Mouse (Mus musculus): ENCODE measurements around the gene Saa1. TPM values are rescaled to one million over a fixed set of nuclear protein-coding genes. Genes with fewer than 3 reads are reported as not detected.
"Not testable (repeated sequence)": the region's sequence is repeated elsewhere in the genome, so short reads cannot be mapped to it uniquely, and the experiment has no call there.

Gene Saa1
- polyA plus RNA-seq, 1 experiment from 2014 or later: not detected

DNA sequence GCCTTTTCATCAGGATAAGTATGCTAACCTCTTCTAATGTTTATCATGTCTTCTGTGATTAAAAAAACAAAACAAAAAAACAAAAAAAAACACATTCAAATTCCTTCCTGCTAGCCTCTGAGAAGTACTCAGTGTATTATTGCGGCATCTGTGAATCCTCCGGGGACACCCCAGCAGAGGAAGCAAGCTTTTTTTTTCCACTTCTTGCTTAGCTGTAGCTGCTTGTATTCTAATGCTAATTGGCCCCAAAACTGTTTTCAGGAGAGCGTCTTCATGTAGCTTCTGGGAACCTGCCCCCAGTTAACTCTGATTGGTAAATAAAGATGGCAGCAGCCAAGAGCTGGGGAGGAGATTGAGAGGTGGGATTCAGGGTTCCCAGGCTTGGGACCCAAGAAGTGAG, 5.7 kb upstream of the Saa1 start:
- Histone ChIP-seq H3K9ac (replicated peaks; ENCODE audit: low read length) (no peak overlapping the region), H3K36me3 (ENCODE audit: control insufficient read depth, insufficient read depth, low read length) (no peaks in the 10 kb centered on the region), H3K27me3 (ENCODE audit: control insufficient read depth, insufficient read depth, low read length) (no peaks in the 10 kb centered on the region), H3K4me2 (ENCODE audit: low read length) (no peak overlapping the region), H3K4me1 (ENCODE audit: control insufficient read depth, insufficient read depth, low read length) (no peaks in the 10 kb centered on the region), H3K9me3 (ENCODE audit: control insufficient read depth, low read length) (no peaks in the 10 kb centered on the region), H3K27ac (replicated peaks; ENCODE audit: low read depth, low read length) (no peak overlapping the region), H3K4me3 (replicated peaks; ENCODE audit: low read depth, low read length) (no peak overlapping the region)
- ATAC-seq (ENCODE audit: low FRiP score, low TSS enrichment): no peak
- 24% methylated on average over 3 of the region's 3 CpGs for WGBS
- peak; percentile 8 for DNase-seq

DNA sequence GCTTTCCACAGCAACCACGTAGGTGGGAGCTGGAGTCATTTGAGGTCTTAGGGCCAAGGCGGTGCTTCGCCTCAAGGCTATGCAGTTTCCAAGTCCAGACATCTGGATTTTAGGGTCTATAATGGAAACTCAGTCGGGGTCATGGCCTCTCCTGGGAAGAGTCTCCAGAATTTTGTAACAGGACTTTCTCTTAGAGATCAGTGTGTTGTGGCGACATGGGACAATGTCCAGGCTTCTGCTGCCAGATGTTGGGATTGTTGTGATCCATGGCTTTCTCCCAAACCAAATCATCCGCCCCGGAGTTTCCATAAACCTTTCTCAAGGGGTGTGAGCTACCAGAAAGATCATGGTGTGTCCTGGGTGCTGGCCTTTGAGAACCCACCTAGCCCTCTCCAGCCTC, 3.6 kb upstream of the Saa1 start:
- Histone ChIP-seq H3K27ac (replicated peaks; ENCODE audit: low read depth, low read length) (no peak overlapping the region), H3K9me3 (ENCODE audit: control insufficient read depth, low read length) (no peaks in the 10 kb centered on the region), H3K4me1 (ENCODE audit: control insufficient read depth, insufficient read depth, low read length) (no peaks in the 10 kb centered on the region), H3K36me3 (ENCODE audit: control insufficient read depth, insufficient read depth, low read length) (no peaks in the 10 kb centered on the region), H3K4me3 (replicated peaks; ENCODE audit: low read depth, low read length) (no peak overlapping the region), H3K27me3 (ENCODE audit: control insufficient read depth, insufficient read depth, low read length) (no peaks in the 10 kb centered on the region), H3K4me2 (ENCODE audit: low read length) (no peak overlapping the region), H3K9ac (replicated peaks; ENCODE audit: low read length) (no peak overlapping the region)
- no peak for ATAC-seq (ENCODE audit: low FRiP score, low TSS enrichment)
- WGBS: 95% methylated on average over 7 of the region's 7 CpGs
- DNase-seq: no peak

DNA sequence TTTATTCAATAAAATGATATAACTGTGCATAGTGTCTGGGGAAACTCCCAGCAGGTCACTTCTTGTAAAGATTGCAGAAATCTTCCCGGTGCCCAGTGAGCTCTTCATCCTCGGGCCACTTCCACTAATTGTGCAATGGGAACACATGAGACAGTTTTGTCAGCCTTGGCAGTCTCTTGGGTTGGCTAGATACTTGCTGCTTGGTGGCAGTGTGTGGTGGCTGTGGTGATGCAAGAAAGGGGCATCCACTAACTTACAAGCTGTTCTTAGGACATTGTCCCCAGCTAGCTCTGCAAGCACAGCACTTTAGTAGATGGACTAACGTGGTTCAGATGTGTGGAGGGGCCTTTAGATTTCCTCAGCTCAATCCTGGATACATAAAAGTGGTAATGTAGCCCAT, 3.0 kb upstream of the Saa1 start:
- no peaks in the 10 kb centered on the region for H3K27me3 ChIP-seq (ENCODE audit: control insufficient read depth, insufficient read depth, low read length)
- H3K4me2 ChIP-seq (ENCODE audit: low read length): no peak overlapping the region
- WGBS: 87% methylated on average over 3 of the region's 3 CpGs
- no peak overlapping the region for H3K9ac ChIP-seq (replicated peaks; ENCODE audit: low read length)
- H3K4me3 ChIP-seq (replicated peaks; ENCODE audit: low read depth, low read length): no peak overlapping the region
- DNase-seq: no peak
- H3K9me3 ChIP-seq (ENCODE audit: control insufficient read depth, low read length): no peaks in the 10 kb centered on the region
- no peaks in the 10 kb centered on the region for H3K36me3 ChIP-seq (ENCODE audit: control insufficient read depth, insufficient read depth, low read length)
- no peak overlapping the region for H3K27ac ChIP-seq (replicated peaks; ENCODE audit: low read depth, low read length)
- no peak for ATAC-seq (ENCODE audit: low FRiP score, low TSS enrichment)
- no peaks in the 10 kb centered on the region for H3K4me1 ChIP-seq (ENCODE audit: control insufficient read depth, insufficient read depth, low read length)

DNA sequence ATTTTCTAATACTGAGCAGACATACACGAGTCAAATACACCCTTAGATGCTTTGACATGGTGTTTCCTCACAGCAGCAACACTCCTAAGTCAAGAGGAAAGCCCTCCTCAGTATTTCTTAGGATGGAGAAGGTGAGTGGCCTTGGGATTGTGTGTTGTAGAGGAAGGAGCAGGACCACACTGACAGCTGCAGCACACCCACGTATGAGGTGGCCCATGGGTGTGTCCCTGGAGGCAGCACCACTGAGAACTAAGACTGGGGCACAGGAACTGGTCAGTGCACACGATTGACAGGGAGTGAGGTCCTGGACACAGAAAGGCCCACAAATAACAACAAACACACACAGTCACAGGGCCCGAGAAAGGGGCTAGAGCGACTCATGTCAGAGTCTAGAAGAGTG, 2.7 kb downstream of the Saa1 start:
- 76% methylated on average over 5 of the region's 5 CpGs for WGBS
- H3K4me1 ChIP-seq (ENCODE audit: control insufficient read depth, insufficient read depth, low read length); ATAC-seq (ENCODE audit: low FRiP score, low TSS enrichment): not testable (repeated sequence)

DNA sequence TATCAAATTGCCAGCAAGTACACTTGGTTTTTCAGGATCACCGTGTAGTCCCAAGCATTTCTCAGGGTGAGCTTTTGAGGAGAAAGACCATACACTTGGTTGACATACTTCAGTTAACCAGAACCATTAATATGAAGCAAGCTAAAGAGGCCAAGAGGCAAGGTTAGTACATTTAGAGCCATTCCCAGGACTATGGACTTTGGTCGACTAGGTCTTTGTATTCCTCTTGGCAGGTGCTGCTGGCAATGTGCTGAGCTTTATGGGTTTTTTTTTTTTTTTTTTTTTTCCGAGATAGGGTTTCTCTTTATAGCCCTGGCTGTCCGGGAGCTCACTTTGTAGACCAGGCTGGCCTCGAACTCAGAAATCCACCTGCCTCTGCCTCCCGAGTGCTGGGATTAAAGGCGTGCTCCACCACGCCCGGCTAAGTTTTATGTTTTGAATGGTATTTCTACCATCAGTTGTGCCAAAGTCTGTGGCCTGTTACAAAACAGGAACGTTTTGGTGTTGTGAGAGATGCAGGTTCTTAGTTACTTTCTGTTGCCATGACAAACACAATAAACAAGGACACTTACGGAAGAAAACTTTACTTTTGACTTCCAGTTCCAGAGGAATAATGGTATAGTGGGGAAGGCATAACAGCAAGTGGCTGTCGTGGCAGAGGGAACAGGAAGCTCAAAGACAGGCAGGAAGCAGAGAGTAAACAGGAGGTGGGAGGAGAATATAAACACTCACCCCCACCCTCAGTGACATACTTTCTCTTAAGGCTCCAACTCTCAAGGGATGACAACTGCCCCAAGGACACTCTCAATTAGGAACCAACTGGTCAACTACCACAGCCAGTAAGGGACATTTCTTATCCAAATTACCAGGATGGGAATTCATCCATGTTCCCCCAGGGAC, 4.0 kb downstream of the Saa1 start:
- H3K9me3 ChIP-seq (ENCODE audit: control insufficient read depth, low read length): no peaks in the 10 kb centered on the region
- H3K9ac ChIP-seq (replicated peaks; ENCODE audit: low read length): no peak overlapping the region
- no peak for DNase-seq
- H3K4me3 ChIP-seq (replicated peaks; ENCODE audit: low read depth, low read length): no peak overlapping the region
- no peak overlapping the region for H3K4me2 ChIP-seq (ENCODE audit: low read length)
- H3K4me1 ChIP-seq (ENCODE audit: control insufficient read depth, insufficient read depth, low read length): no peaks in the 10 kb centered on the region
- no peak overlapping the region for H3K27ac ChIP-seq (replicated peaks; ENCODE audit: low read depth, low read length)
- no peaks in the 10 kb centered on the region for H3K36me3 ChIP-seq (ENCODE audit: control insufficient read depth, insufficient read depth, low read length)
- 86% methylated on average over 12 of the region's 12 CpGs for WGBS
- no peaks in the 10 kb centered on the region for H3K27me3 ChIP-seq (ENCODE audit: control insufficient read depth, insufficient read depth, low read length)
- no peak for ATAC-seq (ENCODE audit: low FRiP score, low TSS enrichment)

More for the DNA sequence above, 2.7 kb downstream of the Saa1 start:
- not testable (repeated sequence) for H3K27me3 ChIP-seq (ENCODE audit: control insufficient read depth, insufficient read depth, low read length); H3K9ac ChIP-seq (replicated peaks; ENCODE audit: low read length); DNase-seq; H3K4me2 ChIP-seq (ENCODE audit: low read length); H3K4me3 ChIP-seq (replicated peaks; ENCODE audit: low read depth, low read length); H3K27ac ChIP-seq (replicated peaks; ENCODE audit: low read depth, low read length); H3K36me3 ChIP-seq (ENCODE audit: control insufficient read depth, insufficient read depth, low read length); H3K9me3 ChIP-seq (ENCODE audit: control insufficient read depth, low read length)

DNA sequence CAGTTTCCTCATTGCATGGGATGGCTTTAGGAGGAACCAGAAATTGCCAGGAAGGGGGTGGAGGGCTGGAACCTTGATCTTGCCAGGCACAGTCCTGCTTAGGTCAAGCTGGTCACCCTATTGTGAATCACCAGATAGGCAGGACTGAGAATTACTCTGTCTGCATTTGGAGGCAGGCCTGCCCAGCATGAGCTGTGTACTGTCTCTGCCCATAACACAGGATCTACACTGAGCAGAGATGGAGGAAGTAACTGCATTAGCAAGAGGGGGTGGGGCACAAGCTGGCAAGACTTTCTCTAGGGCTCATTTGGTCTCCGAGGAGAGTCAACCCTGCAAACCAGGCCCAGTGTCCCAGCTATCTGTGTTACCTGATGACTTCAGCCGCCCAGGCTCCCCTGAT, 7.8 kb downstream of the Saa1 start:
- Histone ChIP-seq H3K4me2 (ENCODE audit: low read length) (no peak overlapping the region), H3K27me3 (ENCODE audit: control insufficient read depth, insufficient read depth, low read length) (no peaks in the 10 kb centered on the region), H3K27ac (replicated peaks; ENCODE audit: low read depth, low read length) (no peak overlapping the region), H3K36me3 (ENCODE audit: control insufficient read depth, insufficient read depth, low read length) (no peaks in the 10 kb centered on the region), H3K4me1 (ENCODE audit: control insufficient read depth, insufficient read depth, low read length) (no peaks in the 10 kb centered on the region), H3K9ac (replicated peaks; ENCODE audit: low read length) (no peak overlapping the region), H3K9me3 (ENCODE audit: control insufficient read depth, low read length) (no peaks in the 10 kb centered on the region), H3K4me3 (replicated peaks; ENCODE audit: low read depth, low read length) (no peak overlapping the region)
- DNase-seq (no peak), ATAC-seq (ENCODE audit: low FRiP score, low TSS enrichment) (no peak)
- WGBS: 80% methylated on average over 2 of the region's 2 CpGs

DNA sequence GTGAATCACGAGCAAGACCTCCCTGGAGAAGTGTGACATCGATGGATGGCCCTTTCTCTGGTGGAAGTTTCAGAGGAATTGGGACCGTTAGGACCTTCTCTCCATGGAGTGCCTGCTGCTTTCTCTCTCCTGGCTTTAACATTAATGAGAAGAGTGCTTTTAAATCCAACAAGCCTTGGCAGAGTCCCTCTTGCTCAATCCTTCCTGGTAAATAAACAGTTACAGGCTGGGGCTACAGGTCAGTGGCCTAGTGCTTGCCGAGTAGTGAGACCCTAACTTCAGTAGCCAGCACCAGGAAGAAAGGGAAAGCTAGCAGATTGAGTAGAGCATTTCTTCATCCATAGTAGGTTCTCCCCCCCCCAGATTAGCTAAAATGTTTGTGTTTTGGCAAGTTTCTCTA, 10.3 kb downstream of the Saa1 start, which contains the start of gene Saa4:
Gene Saa4 (minus strand): TSS at position 146 of the 400 bp plus-strand sequence.
- no peak within 1 kb of the TSS for H3K9ac ChIP-seq (replicated peaks; ENCODE audit: low read length)
- H3K36me3 ChIP-seq (ENCODE audit: control insufficient read depth, insufficient read depth, low read length): no peaks in the 10 kb centered on the region
- no peak for ATAC-seq (ENCODE audit: low FRiP score, low TSS enrichment)
- no peak within 1 kb of the TSS for H3K4me2 ChIP-seq (ENCODE audit: low read length)
- no peaks in the 10 kb centered on the region for H3K9me3 ChIP-seq (ENCODE audit: control insufficient read depth, low read length)
- WGBS: 91% methylated on average over 4 of the region's 4 CpGs
- no peaks in the 10 kb centered on the region for H3K4me1 ChIP-seq (ENCODE audit: control insufficient read depth, insufficient read depth, low read length)
- no peak for DNase-seq
- no peak within 1 kb of the TSS for H3K4me3 ChIP-seq (replicated peaks; ENCODE audit: low read depth, low read length)
- H3K27me3 ChIP-seq (ENCODE audit: control insufficient read depth, insufficient read depth, low read length): no peaks in the 10 kb centered on the region
- no peak within 1 kb of the TSS for H3K27ac ChIP-seq (replicated peaks; ENCODE audit: low read depth, low read length)

DNA sequence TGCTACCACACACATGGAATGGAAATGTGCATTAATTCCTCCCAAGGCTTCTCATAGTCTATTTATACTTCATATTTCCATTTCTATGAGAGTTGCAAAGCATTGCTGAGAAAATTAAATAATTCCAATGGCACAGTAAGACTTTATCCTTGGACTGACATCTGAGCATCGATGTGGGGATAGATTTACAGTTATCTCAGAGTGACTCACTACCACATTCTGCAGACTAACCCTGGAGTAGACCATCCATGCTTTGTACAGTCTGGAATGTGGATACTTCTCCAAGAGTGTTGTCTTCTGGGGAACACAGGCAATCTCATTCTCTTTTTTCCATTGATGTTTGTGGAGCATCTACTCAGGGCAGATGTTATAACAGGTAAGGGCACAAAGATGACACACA, 15.2 kb downstream of the Saa1 start:
- Histone ChIP-seq H3K9me3 (ENCODE audit: control insufficient read depth, low read length) (no peaks in the 10 kb centered on the region), H3K27ac (replicated peaks; ENCODE audit: low read depth, low read length) (no peak overlapping the region), H3K4me2 (ENCODE audit: low read length) (no peak overlapping the region), H3K27me3 (ENCODE audit: control insufficient read depth, insufficient read depth, low read length) (no peaks in the 10 kb centered on the region), H3K9ac (replicated peaks; ENCODE audit: low read length) (no peak overlapping the region), H3K36me3 (ENCODE audit: control insufficient read depth, insufficient read depth, low read length) (no peaks in the 10 kb centered on the region), H3K4me3 (replicated peaks; ENCODE audit: low read depth, low read length) (no peak overlapping the region), H3K4me1 (ENCODE audit: control insufficient read depth, insufficient read depth, low read length) (no peaks in the 10 kb centered on the region)
- no peak for ATAC-seq (ENCODE audit: low FRiP score, low TSS enrichment)
- no peak for DNase-seq
- WGBS: 86% methylated on average over 1 of the region's 1 CpGs

DNA sequence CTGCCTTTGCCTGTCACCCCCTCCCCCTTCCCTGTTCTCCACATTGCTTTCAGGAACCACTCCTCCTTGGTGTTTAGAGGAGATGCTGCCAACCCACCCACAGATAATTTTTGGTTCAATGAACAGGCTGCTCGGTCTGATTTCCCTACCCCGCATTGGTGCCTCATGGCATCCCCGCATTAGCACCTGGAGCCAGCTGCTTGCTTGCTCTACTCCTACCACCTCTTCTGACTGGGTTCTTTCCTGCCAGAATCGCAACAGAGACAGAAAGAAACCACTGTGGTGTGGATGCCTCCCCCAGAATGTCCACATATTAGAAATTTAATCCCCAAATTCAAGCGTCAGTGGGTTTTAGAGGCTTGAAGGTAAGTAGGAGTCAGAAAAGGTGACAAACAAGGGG, 18.4 kb downstream of the Saa1 start:
- H3K9me3 ChIP-seq (ENCODE audit: control insufficient read depth, low read length): no peaks in the 10 kb centered on the region
- H3K36me3 ChIP-seq (ENCODE audit: control insufficient read depth, insufficient read depth, low read length): no peaks in the 10 kb centered on the region
- no peaks in the 10 kb centered on the region for H3K27me3 ChIP-seq (ENCODE audit: control insufficient read depth, insufficient read depth, low read length)
- ATAC-seq (ENCODE audit: low FRiP score, low TSS enrichment) (no peak), DNase-seq (no peak)
- no peaks in the 10 kb centered on the region for H3K4me1 ChIP-seq (ENCODE audit: control insufficient read depth, insufficient read depth, low read length)
- H3K27ac ChIP-seq (replicated peaks; ENCODE audit: low read depth, low read length): no peak overlapping the region
- no peak overlapping the region for H3K9ac ChIP-seq (replicated peaks; ENCODE audit: low read length)
- 80% methylated on average over 5 of the region's 5 CpGs for WGBS
- H3K4me2 ChIP-seq (ENCODE audit: low read length): no peak overlapping the region
- no peak overlapping the region for H3K4me3 ChIP-seq (replicated peaks; ENCODE audit: low read depth, low read length)
